15 mouse cellular contexts compared by ENCODE assay signal in the genomic region with DNA sequence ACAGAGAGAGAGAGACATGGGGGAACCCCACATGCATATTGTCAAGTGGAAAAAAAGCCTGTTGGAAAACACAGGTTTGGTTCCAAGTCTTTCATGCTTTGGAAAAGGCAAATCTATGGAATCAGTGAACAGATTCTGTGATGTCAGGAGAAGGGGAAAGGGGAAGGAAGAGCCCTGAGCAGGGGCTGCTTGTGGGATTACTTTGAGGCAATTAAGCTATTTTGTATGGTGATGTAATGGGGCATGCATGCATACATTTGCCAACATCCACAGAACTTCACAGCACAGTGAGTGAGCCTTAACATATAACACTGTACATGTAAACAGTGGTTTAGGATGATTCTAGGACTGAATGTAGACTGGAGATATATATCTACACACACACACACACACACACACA.
"Had no signal": no experiment of that assay in that cellular context is flagged by ENCODE, and none has a peak within 500 bp of the region (broad histone marks: within the 10 kb centered on the region; RNA-seq: fewer than 3 reads in every experiment).

No protein-coding gene starts in this region.

- H3K27ac ChIP-seq: intestine, embryonic 15.5 days; limb, embryonic 12.5 days; limb, embryonic 15.5 days; liver, embryonic 14.5 days had no signal

- H3K4me2 ChIP-seq: intestine, embryonic 15.5 days; limb, embryonic 12.5 days; limb, embryonic 15.5 days; liver, embryonic 11.5 days; midbrain, embryonic 11.5 days had no signal

- H3K27me3 ChIP-seq: intestine, embryonic 15.5 days; limb, embryonic 12.5 days; limb, embryonic 15.5 days had no signal

- H3K9me3 ChIP-seq: intestine, embryonic 15.5 days; limb, embryonic 15.5 days had no signal

- H3K36me3 ChIP-seq: intestine, embryonic 15.5 days; limb, embryonic 12.5 days; limb, embryonic 15.5 days had no signal

- ATAC-seq: liver, postnatal 0 days had no signal

- DNase-seq: kidney, adult 18-20 months; kidney, postnatal 14 days; kidney, postnatal 4 days; left cerebral cortex, postnatal 4 days; liver, postnatal 0 days; lung, postnatal 36 days; midbrain, embryonic 14.5 days; thymus, adult 18-20 months; thymus, postnatal 36 days had no signal

- H3K9ac ChIP-seq: intestine, embryonic 15.5 days; limb, embryonic 12.5 days; limb, embryonic 15.5 days; liver, embryonic 14.5 days; liver, postnatal 0 days had no signal

- H3K4me1 ChIP-seq: intestine, embryonic 15.5 days; limb, embryonic 12.5 days; limb, embryonic 15.5 days had no signal

- H3K4me3 ChIP-seq: intestine, embryonic 15.5 days; limb, embryonic 12.5 days; limb, embryonic 15.5 days had no signal
